Mouse (Mus musculus): Measurements from ENCODE around the gene Gsdma2. TPM values are rescaled to one million over a fixed set of nuclear protein-coding genes. Genes with fewer than 3 reads are reported as not detected.

The Gsdma2 gene
- total and polyA plus RNA-seq, 3 experiments: not detected

GRCm38 (mm10) chr11:98660517-98660916 is 14.0 kb downstream of the Gsdma2 start (continued):
- TF ChIP-seq USF2 (IDR thresholded peaks at IDR 0.05; ENCODE audit: borderline replicate concordance in 1 of 2, insufficient read depth in 1 of 2, low read depth in 1 of 2, low read length in 2 of 2): no peak
- no peak for TF ChIP-seq POLR2AphosphoS2 (IDR thresholded peaks at IDR 0.05; ENCODE audit: low read length)

GRCm38 (mm10) chr11:98664091-98664490 is 17.5 kb downstream of the Gsdma2 start, which contains the start of gene Gsdma:
TSS of gene Gsdma (plus strand) at chr11:98664351.
- Histone ChIP-seq H3K79me2 (ENCODE audit: control insufficient read depth, insufficient read depth, low read length, poor library complexity) (no peaks in the 10 kb centered on the region), H3K27ac (ENCODE audit: control insufficient read depth, low read depth, low read length) (no peak within 1 kb of the TSS), H3K36me3 (ENCODE audit: control insufficient read depth in 1 of 2, insufficient read depth in 2 of 2, low read length in 2 of 2) (0 out of 4 replicates have a peak, but pooled peaks cover 0 to 2% of the 10 kb centered on the region in 2 experiments), H3K4me3 (ENCODE audit: control insufficient read depth in 1 of 2, insufficient read depth in 1 of 2, low read depth in 2 of 2, low read length in 2 of 2) (no peak within 1 kb of the TSS), H3K4me1 (ENCODE audit: control insufficient read depth in 1 of 2, insufficient read depth in 2 of 2, low read length in 2 of 2) (peaks cover 0 to 12% of the 10 kb centered on the region in 2 experiments; a peak in 2 of 4 replicates), H3K9me3 (replicated peaks; ENCODE audit: insufficient read depth, low read length) (no peaks in the 10 kb centered on the region), H3K9ac (ENCODE audit: control insufficient read depth, low read depth, low read length, poor library complexity, severe bottlenecking) (no peak within 1 kb of the TSS), H3K27me3 (ENCODE audit: control insufficient read depth in 1 of 2, insufficient read depth in 2 of 2, low read length in 2 of 2) (peaks cover 1 to 3% of the 10 kb centered on the region in 2 experiments; a peak in 3 of 4 replicates)
- DNase-seq (ENCODE audit: low read depth, low spot score): peak; percentile 64
- TF ChIP-seq USF1 (IDR thresholded peaks at IDR 0.05; ENCODE audit: low read depth, low read length): no peak
- TF ChIP-seq MAZ (IDR thresholded peaks at IDR 0.05; ENCODE audit: low read depth, low read length): no peak
- TF ChIP-seq KAT2A (conservative IDR thresholded peaks at IDR 0.05; ENCODE audit: low read depth, low read length): no peak
- TF ChIP-seq SIN3A (IDR thresholded peaks at IDR 0.05; ENCODE audit: low read length): no peak
- no peak for TF ChIP-seq ELF1 (IDR thresholded peaks at IDR 0.05; ENCODE audit: low read depth, low read length)
- no peak for TF ChIP-seq E2F4 (IDR thresholded peaks at IDR 0.05; ENCODE audit: borderline replicate concordance, low read depth, low read length)
- no peak for TF ChIP-seq BHLHE40 (IDR thresholded peaks at IDR 0.05; ENCODE audit: borderline replicate concordance, low read depth, low read length)
- no peak for TF ChIP-seq UBTF (IDR thresholded peaks at IDR 0.05; ENCODE audit: borderline replicate concordance, insufficient read depth, low read depth, low read length)
- no peak for TF ChIP-seq MAX (IDR thresholded peaks at IDR 0.05; ENCODE audit: low read length)
- no peak for TF ChIP-seq NELFE (IDR thresholded peaks at IDR 0.05; ENCODE audit: low read depth, low read length)
- TF ChIP-seq POLR2AphosphoS5 (IDR thresholded peaks at IDR 0.05; ENCODE audit: borderline replicate concordance, low read depth, low read length): no peak
- no peak for TF ChIP-seq POLR2A (IDR thresholded peaks at IDR 0.05; ENCODE audit: control insufficient read depth in 1 of 2, insufficient read depth in 1 of 2, low read depth in 1 of 2, low read length in 2 of 2, poor library complexity in 1 of 2)
- TF ChIP-seq SMC3 (IDR thresholded peaks at IDR 0.05; ENCODE audit: low read depth, low read length): no peak
- no peak for TF ChIP-seq GATA1 (IDR thresholded peaks at IDR 0.05; ENCODE audit: low read depth, low read length)
- no peak for TF ChIP-seq MXI1 (IDR thresholded peaks at IDR 0.05; ENCODE audit: low read depth, low read length)
- TF ChIP-seq POLR2AphosphoS2 (IDR thresholded peaks at IDR 0.05; ENCODE audit: low read length): no peak
- no peak for TF ChIP-seq MEF2A (IDR thresholded peaks at IDR 0.05; ENCODE audit: extremely low read depth, insufficient replicate concordance, low read depth, low read length, poor library complexity, severe bottlenecking)
- no peak for TF ChIP-seq ZKSCAN1 (IDR thresholded peaks at IDR 0.05; ENCODE audit: low read depth, low read length)
- TF ChIP-seq MYB (IDR thresholded peaks at IDR 0.05; ENCODE audit: low read depth, low read length): no peak
